Mouse (Mus musculus) frontal cortex, adult (tissue): ENCODE measurements at regions not wholly inside any gene's neighbourhood (a gene's known extent, or its start where the extent isn't known, plus 50 kb on each side); places are given as distances from the start of the nearest gene placed in this dataset.
A peak's percentile ranks its signal among the peaks of the same experiment; 100 is the strongest.

Source experiments
- ATAC-seq: cut with Nextera tagmentation; 2 replicates; pipeline ENCODE4 v1.9.2; 2017; ENCODE audit warnings: mild to moderate bottlenecking, moderate library complexity, mixed read lengths; ENCODE audit not compliant: low TSS enrichment

DNA sequence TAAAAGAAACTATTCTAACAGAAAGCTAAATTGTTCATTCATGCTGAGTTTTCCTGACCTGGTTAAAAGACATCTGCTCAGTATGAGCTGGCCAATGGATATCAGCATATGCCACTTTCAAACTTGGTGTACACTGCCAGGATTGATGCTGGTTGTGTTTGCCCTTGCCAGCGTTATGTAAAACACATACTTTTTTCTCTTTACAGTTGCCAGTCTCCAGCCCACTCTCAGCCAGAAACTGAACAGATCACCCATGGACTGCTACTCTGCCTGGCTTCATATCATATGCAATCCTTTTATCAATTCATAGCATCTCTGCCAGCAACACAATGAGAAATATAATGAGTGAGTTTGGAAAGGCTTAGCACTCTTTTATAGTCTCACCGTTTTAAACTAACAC is 940.7 kb upstream of the Epha6 start:
- peak; percentile 77 for ATAC-seq

DNA sequence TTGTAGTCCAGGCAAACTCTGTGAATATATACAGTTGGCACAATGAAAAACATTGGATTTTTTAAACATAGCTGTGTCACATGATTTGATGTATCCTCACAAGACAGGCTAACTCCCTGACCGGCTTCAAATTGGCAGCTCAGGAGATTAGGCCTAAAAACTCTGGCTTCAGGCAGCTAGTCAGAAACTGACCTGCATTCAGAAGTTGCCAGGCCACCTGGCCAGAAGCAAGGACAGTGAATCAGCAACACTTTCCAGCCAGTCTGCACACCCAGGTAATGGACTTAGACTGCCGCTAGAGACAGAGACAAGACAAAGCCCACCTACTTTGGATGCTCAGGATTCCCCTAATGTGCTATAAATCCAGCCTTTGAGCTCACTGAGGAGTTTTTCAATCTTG is 929.4 kb upstream of the Epha6 start:
- ATAC-seq, result no peak
